Mouse (Mus musculus) splenic B cell, adult 2 months (primary cell): ENCODE results near the gene Slc22a8.

Experiments
- DNase-seq: peaks from one replicate; pipeline ENCODE4 v3.0.0-alpha.2; 2011; ENCODE audit warnings: low read depth, low spot score
- H3K27me3 ChIP-seq: 2 replicates; pipeline ENCODE4 v1.6.1; 2012; ENCODE audit warnings: mild to moderate bottlenecking, low read length, moderate library complexity, mixed read lengths; ENCODE audit not compliant: control insufficient read depth, poor library complexity, insufficient read depth, severe bottlenecking
- H3K36me3 ChIP-seq: 2 replicates; pipeline ENCODE4 v1.6.1; 2012; ENCODE audit warnings: mild to moderate bottlenecking, low read length, moderate library complexity, mixed read lengths; ENCODE audit not compliant: control insufficient read depth, poor library complexity, insufficient read depth, severe bottlenecking

Gene Slc22a8

GRCm38 (mm10) chr19:8614343-8614742 is 23.3 kb downstream of the Slc22a8 start:
- no peaks in the 10 kb centered on the region for H3K36me3 ChIP-seq
- no peak for DNase-seq
- H3K27me3 ChIP-seq = no peaks in the 10 kb centered on the region

DNA sequence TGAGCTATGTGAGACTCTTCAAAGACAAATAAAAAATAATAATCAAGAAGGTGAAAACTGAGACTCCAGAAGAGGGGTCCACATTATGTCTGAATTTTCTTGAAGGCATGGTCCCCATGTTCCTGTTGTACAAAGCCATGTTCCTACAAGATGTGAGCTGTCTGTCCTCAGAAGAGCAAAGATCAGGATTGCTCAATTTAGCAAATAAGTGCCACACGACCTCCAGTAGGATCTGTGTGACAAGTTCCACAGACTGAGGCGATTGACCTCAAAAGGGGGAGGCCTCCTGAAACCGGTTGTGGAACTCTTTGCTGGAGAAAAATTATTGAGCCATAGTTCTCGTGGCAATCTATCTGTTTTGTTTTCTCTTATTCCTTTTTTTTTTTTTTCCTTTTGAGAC is 25.3 kb downstream of the Slc22a8 start:
- DNase-seq = no peak
- Histone ChIP-seq H3K27me3 (no peaks in the 10 kb centered on the region), H3K36me3 (no peaks in the 10 kb centered on the region)

GRCm38 (mm10) chr19:8617904-8618303 is 26.9 kb downstream of the Slc22a8 start, which contains the start of gene Slc22a6:
Gene Slc22a6, plus strand, starts transcription at chr19:8618039.
- DNase-seq = no peak
- Histone ChIP-seq H3K36me3 (no peaks in the 10 kb centered on the region), H3K27me3 (no peaks in the 10 kb centered on the region)

DNA sequence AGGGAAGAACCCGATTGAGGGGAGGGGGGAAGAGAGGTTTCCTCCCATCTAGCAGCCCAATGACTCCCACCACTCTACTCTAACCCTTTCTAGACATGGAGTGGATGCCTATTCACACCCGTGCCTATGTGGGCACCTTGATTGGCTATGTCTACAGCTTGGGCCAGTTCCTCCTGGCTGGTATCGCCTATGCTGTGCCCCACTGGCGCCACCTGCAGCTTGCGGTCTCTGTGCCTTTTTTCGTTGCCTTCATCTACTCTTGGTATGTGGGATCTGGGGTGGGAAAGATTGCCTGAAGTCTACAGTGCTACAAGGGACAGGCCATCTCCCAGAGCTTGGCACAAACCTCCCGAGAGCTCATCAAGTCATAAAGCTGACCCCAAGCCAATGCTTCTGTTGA is 30.0 kb downstream of the Slc22a8 start:
- Histone ChIP-seq H3K36me3 (no peaks in the 10 kb centered on the region), H3K27me3 (no peaks in the 10 kb centered on the region)
- no peak for DNase-seq

DNA sequence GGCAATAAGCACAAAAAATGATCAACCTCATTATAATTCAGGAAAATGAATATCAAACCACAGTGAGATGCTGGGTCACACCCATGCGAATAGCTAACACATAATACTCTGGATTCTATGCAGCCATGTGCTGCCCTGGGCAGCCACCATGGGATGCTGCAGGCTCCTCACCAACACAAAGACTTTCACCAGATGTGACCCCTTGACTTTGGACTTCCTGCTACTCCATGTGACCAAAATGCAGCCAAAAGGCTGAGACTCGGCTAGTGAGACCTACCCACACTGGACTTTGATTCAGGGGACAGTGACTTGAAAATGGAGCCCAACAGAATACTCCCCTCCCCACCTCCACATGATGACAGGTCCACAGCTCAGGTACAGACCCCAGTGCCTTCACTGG is 39.2 kb downstream of the Slc22a8 start:
- no peaks in the 10 kb centered on the region for H3K27me3 ChIP-seq
- no peaks in the 10 kb centered on the region for H3K36me3 ChIP-seq
- DNase-seq = no peak

DNA sequence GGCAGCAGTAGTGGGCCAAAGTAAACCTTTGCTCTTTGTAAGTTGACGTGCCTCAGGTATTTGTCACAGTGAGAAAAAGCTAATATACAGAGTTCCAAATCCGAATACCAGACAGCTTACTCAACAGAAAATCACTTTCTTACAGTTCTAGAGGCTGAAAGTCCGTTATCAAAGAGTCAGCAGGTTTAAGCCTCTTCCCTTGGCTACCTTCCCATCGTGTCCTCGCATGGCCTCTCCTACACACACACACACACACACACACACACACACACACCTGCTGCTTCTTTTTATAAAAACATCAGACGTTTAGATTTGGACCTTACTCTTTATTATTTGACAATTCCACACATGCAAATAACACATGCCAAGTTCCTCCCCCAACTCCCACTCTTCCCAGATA is 39.8 kb downstream of the Slc22a8 start:
- H3K36me3 ChIP-seq = no peaks in the 10 kb centered on the region
- no peak for DNase-seq
- no peaks in the 10 kb centered on the region for H3K27me3 ChIP-seq

DNA sequence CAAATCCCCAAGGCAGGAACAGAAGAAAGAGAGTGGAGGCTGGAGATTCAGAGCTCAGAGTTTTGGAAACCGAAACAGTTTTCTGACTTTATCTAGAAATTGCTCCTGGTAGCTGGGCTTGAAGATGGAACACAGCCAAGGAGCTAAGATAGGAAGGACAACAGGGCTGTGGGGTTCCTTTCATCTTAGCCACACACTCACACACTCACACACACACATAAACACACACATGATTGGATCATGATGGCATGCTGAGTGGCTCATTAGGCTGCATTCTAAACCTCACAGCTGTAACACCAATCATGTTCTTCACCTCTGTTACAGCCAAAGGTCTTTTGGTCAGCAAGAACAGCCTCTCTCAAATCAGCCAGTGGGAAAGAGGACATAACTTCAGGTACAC is 41.0 kb downstream of the Slc22a8 start:
- no peak for DNase-seq
- no peaks in the 10 kb centered on the region for H3K27me3 ChIP-seq
- no peaks in the 10 kb centered on the region for H3K36me3 ChIP-seq

- H3K27me3 ChIP-seq = no peaks in the 10 kb centered on the region; the same call in 1 of the 2 replicates
- no peak for DNase-seq
- no peaks in the 10 kb centered on the region for H3K36me3 ChIP-seq
Measured at GRCm38 (mm10) chr19:8642086-8642485, 51.0 kb downstream of the Slc22a8 start.

DNA sequence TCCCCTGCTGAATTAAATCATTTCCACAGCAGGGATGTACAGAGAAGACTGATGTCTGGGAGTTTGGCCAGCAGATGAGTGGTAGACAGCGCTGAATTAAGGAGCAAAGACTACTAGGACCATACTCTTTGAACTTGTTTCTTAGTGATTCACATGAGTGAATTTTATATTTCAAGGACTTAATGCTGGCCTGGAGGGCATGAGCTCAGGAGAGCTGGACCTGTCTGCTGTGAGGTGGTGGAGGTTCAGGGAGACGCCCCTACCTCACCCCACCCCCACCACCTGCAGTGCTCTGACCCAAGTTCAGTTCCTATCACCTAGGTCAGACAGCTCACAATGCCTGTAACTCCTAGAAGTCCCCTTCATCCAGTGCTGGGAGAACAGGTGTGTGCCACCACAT is 55.3 kb downstream of the Slc22a8 start:
- Histone ChIP-seq H3K36me3 (no peaks in the 10 kb centered on the region), H3K27me3 (no peaks in the 10 kb centered on the region; the same call in 1 of the 2 replicates)
- DNase-seq = no peak

DNA sequence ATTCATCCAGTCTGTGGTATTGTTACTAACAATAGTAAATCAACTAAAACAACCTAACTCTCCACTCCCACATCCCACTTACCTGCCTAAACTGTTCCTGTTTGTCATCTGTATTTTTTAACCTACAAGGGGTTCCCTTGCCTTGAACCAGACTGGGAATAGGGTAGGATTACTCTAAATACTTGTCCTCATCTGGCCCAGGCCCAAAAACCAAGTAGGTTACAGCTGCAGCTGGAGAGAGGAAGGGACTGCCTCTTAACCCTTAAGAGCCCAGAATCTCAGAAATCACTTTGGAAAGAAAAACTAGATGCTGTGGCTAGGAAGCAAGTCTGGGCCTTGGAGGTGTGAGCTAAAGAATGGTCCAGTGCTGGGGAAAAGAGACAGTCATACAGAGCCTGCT is 64.8 kb downstream of the Slc22a8 start:
- no peaks in the 10 kb centered on the region for H3K36me3 ChIP-seq
- DNase-seq = no peak
- no peaks in the 10 kb centered on the region for H3K27me3 ChIP-seq

DNA sequence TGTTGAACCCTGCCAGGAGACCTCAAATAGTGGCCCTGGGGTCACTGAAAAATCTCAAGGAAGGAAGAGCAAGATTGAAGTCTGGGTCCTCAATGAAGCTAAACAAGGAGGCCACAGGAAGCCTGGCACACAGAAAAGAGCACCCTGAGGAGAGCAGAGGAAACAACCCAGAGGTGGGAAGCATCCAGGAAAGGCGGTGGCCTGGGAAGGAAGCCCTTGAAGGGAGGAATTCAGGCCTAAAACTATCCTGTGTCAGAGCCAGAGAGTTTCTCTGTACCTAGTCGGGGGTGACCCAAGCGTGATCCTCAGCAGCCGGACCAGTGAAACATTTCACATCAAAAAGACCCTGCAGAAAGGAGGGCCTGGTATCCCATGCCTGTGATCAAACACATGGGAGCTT is 65.3 kb downstream of the Slc22a8 start:
- no peak for DNase-seq
- H3K36me3 ChIP-seq = no peaks in the 10 kb centered on the region
- no peaks in the 10 kb centered on the region for H3K27me3 ChIP-seq
